Mouse (Mus musculus) MEL (cell line): ENCODE results near the gene Tank.

Experiments
- CHD2 ChIP-seq: IDR thresholded peaks from 2 replicates; pipeline ENCODE4 v1.6.1; 2011; ENCODE audit warnings: low read length, improper control_type of control experiment
- CTCF ChIP-seq, 3 experiments: IDR thresholded peaks in 2 of 3; conservative IDR thresholded peaks in 1 of 3; 2 replicates each; pipeline ENCODE4 v1.5.1; 2011 to 2012; ENCODE audit warnings: low read length in 3 of 3, low read depth in 2 of 3, mild to moderate bottlenecking in 2 of 3, improper control_type of control experiment in 1 of 3, inconsistent platforms in 1 of 3, mixed read lengths in 1 of 3, moderate library complexity in 1 of 3; ENCODE audit not compliant: control insufficient read depth in 1 of 3, insufficient read depth in 1 of 3, poor library complexity in 1 of 3, severe bottlenecking in 1 of 3
- MAFK ChIP-seq: IDR thresholded peaks from 2 replicates; pipeline ENCODE4 v1.6.1; 2011; ENCODE audit warnings: low read depth, mild to moderate bottlenecking, low read length, improper control_type of control experiment, borderline replicate concordance
- MEF2A ChIP-seq: IDR thresholded peaks from 2 replicates; pipeline ENCODE4 v1.6.1; 2014; ENCODE audit warnings: low read depth, mild to moderate bottlenecking, inconsistent platforms, low read length, improper control_type of control experiment; ENCODE audit not compliant: poor library complexity, insufficient replicate concordance, severe bottlenecking; ENCODE audit errors: extremely low read depth
- TAL1 ChIP-seq: IDR thresholded peaks from 2 replicates; pipeline ENCODE4 v1.6.1; 2012; ENCODE audit warnings: mild to moderate bottlenecking, inconsistent platforms, low read length, moderate library complexity, mixed read lengths

DNA sequence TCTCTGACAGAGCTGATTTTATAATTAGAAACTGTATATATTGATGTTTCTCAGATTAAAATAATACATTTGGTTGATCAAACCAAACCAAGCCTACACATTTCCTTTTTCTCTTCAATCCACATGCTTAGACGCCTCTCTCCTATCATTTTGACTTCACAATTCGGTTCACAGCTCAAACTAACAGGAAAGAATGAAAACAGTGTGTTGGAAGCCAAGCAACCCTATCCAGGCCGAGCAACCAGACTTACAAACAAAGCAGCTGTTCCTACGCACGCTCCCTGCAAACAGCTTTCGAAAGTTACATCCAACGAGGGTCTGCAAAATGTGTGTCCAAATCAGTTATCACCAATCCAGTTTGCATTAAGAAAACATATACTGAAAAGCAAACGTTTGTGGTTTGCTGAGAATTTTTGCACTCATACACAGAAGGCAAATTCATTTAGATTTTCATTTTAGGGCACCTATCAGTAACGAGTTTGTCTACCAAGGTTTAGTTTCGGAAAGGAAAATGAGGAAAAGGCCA lies 2.2 kb downstream of the Tank start:
- TF ChIP-seq TAL1 (no peak), CHD2 (no peak), MEF2A (no peak), CTCF (IDR thresholded peaks at IDR 0.05 in 2 of 3, conservative IDR thresholded peaks at IDR 0.05 in 1 of 3; ENCODE audit: control insufficient read depth in 1 of 3, insufficient read depth in 1 of 3, low read depth in 2 of 3, low read length in 3 of 3, poor library complexity in 1 of 3, severe bottlenecking in 1 of 3) (no peak), MAFK (no peak)
